Mouse (Mus musculus): ENCODE measurements around the gene Eml1.

Gene Eml1

DNA sequence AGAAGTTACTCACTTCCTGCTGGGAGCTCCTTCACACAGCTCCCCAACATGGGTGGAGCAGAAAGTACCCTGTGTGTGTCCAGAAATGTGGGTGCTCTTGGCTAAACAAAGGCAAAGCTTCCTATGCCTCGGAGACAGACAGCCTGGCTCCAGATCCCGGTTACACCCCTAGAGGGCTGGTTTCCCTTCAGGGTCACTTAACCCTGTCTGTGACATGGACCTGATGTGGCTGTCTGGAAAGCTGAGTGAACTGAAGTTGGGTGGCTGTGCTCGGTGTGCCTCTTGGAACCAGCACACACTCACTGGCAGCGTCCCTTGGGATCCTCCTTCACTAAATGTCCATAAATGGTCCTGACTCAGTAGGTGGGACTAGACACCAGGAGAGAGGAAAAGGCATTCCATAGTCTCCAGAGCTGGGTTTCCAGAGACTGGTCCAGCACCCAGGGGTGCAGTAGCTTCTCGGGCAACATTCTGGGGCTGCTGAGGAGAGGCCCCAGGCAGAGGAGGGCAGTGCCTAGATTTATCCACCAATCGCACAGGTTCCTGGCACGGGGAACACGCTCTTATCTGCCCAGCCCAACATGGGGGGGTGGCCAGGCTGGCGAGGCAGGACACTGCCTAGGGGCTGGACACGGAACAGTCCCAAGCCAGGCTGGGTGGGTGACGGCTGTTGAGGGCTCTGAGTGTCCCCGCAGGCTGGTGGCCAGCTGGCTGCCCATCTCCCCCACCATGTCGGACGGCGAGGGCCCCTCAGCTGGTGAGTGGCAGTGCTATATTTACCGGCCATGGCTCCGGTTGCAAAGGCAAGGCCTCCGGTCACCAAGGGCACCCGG lies at the start of gene Eml1:
Eml1 (plus strand) TSS at position 362 of the 833 bp plus-strand sequence.
- DNase-seq: no peak

DNA sequence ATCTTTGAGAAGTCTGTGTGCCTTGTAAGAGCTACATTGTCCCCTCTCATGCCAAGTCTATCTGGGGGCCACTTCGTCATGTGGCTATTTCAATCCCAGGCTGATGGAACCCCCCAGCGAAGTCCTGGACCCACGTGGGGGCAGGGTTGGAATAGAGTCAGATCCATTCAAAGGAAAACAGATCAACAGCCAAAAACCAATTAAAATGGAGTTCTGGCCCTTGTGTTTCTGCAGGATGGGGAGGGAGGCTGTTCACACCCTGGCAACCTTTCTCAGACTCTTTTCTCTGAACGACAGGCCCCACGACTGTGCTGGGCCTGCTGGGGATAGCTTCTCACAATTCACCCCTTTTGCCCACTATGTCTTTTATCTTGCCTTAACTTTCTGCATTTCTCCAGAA lies 44.4 kb upstream of the Eml1 start:
- DNase-seq: no peak

DNA sequence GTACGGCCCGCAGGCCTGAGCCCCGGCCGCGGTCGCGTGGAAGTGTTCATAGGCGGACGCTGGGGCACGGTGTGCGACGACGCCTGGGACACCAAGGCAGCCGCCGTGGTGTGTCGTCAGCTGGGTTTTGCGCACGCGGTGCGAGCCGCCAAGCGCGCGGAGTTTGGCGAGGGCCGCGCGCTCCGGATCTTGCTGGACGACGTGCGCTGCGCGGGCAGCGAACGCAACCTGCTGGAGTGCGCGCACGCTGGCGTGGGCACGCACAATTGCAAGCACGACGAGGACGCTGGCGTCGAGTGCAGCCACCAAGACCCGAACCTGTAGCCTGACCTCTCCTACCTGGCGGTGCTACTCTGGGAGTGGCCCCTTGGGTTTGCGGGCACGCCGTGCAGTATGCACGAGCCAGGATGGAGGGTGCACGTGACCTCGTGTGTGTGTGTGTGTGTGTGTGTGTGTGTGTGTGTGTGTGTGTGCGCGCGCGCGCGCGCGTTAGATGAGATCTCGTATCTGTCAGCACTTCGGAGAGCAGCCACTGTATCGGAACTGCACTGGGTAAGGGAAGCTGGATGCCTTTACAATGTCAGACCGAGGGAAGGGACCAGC lies 42.8 kb upstream of the Eml1 start:
- no peak for DNase-seq

DNA sequence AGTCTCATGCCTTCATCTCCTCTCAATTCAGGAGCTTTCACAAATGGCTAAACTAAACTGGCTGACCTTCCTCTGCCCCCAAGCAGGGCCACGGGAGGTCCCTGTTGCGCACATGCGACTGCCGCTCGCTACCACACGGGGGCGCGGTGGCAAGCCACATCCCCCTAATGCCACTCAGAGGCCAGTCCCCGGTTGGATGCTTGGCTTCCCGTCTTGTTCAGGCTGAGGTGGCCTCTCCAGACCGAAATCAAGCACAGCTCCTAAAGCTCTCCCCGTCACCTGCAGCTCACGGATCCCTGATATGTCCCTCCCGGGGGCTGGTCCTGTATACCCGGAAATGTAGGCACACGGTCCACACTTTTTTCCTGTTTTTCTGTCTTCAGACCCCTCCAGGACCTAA lies 37.7 kb upstream of the Eml1 start:
- DNase-seq: peak; percentile 75

DNA sequence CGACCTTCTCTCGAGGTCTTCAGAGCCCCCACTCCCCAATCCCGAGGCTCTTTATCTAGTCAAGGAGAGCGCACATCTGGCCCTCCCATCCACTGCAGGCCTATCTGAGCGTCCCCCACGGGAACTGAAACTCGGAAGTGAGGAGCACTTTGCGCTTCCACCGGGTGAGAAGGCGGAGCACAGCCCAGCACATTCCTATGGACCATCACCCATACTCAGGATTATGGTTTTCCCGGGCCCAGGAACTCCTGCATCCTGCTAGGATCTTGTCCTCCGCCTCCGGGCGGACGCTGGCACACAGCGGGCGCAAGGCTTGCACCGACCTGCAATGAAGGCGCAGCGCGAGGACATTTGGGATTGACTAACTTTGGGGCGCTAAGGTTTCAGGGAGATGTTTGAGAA lies 37.3 kb upstream of the Eml1 start:
- no peak for DNase-seq

DNA sequence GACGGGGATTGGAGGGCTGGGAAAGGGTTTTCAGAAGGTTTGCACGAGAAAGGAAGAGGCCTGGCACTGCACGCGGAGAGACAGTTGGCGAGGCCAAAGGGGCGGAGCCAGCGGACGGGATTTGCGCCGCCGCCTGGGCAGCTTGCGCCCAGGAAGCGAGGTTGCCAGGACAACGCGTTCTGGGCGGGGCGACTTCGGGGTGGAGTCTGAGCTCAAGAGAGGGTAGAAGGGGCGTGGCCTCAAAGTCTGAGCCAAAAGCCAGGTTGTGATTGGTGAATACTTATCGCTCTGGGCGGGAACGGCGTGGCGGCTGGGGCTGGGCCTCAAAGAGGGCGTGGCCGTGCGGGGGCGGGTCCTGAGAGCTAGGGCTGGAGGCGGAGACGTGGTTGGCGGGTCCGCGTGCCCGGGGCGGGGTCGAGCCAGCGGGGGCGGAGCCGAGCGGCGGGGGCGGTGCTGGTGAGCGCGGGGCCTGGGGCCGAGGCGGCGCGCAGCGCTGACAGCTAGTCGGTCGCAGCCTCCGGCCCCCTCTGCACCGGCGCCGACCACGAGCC lies 36.8 kb upstream of the Eml1 start, which contains the start of gene Cyp46a1:
Cyp46a1 (plus strand) TSS at position 487 of the 551 bp plus-strand sequence.
- peak; percentile 91 to 92 for DNase-seq

DNA sequence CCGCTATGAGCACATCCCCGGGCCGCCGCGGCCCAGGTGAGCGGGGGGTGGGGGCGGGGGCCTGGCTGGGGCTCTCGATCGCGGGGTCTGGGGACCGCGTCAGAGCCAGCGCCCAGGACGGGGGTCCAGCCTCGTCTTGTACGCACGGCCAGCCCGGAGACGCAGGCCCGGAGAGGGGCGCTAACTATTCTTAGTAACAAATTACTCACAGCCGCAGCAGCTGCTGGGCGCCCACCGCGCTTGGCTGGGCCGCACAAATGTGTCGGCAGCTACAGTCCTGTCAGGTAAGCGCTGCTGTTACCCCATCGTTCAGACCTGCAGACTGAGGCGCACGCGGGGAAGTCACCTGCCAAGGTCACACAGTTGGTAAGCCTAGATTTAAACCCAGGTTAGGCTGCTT lies 36.2 kb upstream of the Eml1 start:
- no peak for DNase-seq

DNA sequence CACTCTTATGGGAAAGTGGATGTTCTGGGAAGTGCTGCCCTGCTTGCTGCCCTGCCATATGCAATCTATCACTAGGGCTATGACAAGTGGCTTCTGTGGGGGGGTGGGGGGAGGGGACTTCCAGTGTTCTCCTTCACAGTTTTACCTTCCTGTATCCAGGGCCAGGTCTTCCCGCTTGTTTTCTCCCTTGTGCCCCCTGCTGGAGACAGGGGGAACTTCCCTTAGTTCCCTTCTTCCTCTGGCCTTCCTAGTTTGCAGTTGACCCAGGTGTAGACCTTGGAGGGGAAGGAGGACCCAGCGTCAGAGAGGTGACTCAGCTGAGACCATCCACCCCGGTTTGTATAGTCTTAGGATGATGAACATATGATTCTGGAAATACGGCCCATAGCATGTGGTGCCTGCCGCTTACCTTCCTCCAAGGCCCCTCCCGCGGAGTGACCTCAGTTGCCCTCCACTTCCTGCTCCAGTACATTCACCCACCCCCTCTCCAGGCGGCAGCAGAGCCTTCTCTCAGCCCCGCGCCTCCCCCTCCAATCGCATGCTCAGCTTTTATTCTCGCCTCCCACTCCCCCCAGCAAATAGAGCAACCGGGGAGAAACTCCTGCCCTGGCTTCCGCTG lies 32.1 kb upstream of the Eml1 start:
- DNase-seq: peak; percentile 11 to 27

DNA sequence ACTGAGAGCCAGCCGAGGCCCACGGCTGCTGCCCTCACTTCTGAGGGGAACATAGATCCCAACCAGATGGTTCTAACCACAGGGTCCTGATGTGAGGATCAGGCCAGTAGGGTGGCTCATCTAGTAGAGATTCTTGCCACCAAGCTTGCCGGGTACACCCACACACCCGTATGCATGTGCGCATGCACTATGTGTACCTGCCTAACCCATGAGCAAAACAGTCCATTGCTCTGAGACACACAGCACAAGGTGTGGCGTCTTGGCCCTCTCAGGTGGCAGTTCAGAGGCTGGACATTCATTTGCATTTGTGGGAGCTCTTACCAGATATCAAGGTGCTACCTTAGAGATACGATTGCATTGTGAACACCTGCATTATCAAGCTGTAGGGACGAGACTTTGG lies 22.6 kb upstream of the Eml1 start:
- no peak for DNase-seq

DNA sequence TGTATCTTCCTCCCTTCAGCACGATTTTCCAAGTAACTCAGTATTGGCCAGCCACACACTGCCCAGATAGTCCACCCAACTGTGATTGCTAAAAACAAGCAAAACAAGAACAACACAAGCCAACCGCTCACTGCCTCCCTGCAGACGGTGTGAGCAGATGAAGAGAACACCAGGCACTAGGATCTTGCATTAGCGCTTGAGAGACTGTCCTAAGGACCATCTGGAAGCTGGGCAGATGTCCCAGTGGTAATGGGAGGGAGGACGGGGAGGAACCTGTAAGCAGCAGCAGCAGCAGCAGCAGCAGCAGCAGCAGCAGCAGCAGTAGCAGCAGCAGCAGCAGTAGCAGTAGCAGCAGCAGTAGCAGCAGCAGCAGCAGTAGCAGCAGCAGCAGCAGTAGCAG lies 21.7 kb upstream of the Eml1 start:
- DNase-seq: no peak

DNA sequence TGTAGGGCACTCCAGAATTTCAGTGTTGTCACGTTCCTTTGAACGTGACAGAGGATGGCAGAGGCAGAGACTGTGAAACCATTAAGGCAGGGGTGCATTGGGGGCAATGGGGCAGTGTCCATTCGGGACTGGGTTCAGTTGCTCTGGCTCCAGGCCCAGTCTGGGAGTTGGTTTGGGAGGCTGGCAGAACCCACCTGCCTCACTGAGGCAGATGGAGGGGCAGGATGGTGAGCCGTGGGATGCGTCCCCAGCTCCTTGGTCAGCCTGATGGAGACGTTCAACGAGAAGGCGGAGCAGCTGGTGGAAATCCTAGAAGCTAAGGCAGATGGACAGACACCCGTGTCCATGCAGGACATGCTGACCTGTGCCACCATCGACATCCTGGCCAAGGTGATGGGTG lies 19.8 kb upstream of the Eml1 start:
- no peak for DNase-seq

DNA sequence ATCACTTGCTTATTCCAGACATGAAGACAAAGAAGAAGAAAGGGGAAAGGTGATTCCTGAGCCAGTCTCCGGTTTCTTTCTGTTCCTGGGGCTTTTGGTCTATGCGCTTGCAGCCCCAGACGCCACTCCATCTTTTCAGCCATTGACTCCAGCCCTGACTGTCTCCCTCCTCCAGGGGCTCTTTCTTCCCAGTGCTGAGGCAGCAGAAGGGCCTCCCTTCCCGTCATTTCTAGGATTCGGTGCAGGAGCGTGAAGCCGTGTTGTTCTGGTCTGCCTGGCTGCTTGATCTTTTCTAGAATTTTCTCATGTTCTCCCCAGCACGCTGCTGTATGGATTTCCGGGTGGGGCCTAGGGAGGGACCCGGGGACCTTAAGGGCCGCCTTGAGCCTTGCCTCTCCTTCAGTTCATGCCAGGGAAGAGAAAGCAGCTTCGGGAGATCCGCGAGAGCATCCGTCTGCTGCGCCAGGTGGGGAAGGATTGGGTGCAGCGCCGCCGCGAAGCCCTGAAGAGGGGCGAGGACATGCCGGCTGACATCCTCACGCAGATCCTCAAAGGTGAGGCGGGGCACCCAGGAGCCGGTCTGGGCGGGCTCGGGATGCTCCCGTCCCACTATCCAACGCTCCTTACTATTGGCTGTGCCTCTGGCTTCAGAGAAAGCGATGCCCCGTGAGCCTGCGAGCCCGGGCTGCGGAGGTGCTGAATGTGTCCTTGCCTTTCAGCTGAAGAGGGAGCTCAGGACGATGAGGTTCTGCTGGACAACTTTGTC lies 18.2 kb upstream of the Eml1 start:
- no peak for DNase-seq

DNA sequence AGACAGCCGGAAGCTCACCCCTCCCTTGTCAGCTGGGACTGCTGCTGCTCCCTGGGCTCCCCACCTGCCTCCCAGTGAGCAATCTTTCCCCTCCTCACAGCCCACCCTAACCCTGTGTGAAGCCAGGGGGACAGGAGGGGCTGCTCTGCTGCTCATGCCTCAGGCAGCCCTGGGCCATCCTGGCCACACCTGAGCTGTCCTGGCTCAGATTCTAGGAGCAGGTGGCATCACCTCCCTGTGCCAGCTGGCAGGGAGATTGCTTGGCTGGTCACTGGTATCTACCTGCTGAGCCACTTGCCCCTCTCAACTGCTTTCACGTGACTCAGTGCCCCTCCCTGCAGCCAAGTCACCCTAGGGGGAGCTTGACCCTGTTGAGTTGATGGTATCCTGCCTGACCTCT lies 16.5 kb upstream of the Eml1 start:
- DNase-seq: no peak

DNA sequence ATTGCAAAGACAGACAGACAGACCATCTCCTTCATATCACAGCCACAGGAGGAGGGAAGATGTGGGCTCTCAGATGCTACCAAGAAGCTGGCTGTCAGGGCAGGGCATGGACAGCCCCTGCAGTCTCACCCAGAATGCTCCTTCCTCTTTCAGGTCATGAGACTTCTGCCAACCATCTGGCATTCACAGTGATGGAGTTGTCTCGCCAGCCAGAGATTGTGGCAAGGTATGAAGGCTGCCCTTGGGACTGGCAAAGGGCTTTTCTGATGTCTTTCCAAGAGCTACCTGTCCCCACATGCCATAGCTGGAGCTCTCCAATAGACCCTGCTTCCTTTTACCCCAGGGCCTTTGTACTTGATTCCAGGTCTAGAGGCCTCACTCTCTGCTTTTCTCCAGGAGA lies 15.5 kb upstream of the Eml1 start:
- no peak for DNase-seq

DNA sequence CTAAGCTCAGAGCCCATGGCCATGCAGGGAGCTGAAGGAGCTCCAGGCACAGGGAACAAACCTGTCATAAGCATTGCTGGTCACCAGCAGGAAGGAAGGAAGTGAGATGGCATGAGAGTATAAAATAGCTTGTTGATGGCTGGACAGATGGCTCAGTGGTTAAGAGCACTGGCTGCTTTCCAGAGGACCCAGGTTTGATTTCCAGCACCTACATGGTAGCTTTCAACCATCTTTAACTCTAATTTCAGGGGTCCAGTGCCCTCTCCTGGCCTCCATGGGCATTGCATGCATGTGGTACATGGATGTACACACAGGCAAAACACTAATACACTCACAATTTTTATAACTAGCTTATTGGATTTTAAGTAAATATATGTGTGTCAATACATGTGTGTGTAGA lies 14.8 kb upstream of the Eml1 start:
- no peak for DNase-seq

DNA sequence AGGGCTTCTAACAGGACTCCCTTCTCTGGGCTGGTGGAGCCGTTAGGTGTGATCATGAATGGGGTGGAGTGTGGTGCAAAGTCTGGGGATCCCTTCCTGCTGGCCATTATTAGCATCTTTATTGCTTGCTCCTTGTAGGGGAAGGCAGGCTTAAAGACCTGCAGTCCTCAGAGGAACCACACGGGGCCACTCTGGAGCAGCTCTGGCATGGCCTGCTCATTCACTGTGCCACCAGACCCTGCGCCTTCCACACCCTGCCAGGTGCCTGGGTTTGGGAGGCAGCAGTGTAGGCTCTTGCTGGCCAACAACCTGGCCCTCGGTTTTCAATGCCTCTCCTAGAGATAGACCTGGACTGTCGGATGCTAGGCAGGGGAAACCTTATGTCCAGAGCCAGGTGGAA lies 7.0 kb upstream of the Eml1 start:
- DNase-seq: peak; percentile 23 to 44

DNA sequence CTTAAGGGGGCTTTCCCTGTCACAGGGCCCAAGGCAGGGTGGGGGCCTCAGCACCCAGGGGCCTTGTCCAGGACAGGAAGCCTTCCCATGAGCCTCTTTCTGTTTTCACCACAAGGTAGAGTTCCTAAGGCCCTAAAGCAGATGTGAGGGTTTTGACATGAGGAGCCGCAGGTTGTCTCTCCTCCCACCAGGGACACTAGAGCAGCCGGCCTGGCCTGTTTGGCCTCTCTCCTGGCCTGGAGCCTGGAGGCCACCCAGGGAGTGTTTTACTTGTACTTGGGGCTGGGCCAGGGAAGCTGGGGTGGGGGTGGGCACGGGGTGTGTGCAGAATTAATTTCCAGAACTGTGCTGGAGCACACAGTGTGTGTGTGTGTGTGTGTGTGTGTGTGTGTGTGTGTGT lies 5.4 kb upstream of the Eml1 start:
- DNase-seq: no peak

DNA sequence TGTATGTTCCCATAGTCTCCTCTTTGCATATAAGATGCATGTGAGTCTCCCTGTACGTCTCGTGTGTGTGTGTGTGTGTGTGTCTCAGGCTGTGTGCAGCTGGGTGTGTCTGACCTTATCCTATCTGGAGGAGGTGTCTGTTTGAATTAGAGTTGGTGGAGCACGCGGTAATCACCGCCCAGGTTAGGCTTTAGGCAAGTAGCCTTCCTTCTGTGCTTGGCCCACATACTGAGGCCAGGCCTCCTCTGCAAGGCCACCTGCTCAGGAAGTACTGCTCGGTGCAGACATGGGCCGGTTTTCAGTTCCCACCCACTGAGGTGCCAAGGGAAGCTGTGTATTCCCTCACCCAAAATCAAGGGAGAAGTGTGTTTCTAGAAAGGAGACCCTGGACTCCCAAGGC lies 4.9 kb upstream of the Eml1 start:
- DNase-seq: no peak

DNA sequence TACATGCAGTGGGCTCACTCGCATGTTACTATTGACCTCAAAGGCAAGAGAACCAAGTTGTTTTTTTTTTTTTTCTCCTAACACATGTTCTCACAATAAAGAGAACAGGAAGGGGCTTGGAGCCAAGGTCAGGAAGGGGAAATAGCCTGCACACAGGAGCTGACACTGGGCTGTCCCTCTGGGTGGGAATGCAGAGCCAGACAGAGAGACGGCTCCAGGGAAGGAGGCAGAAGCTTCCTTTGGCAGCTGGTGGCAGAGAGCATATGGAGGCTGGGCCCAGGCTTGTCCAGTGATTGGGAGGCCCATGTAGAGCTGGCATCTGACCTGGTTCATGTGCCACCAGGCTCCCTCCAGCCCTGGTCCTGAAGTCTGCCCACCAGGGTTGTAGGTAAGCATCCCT lies 2.8 kb upstream of the Eml1 start:
- no peak for DNase-seq

DNA sequence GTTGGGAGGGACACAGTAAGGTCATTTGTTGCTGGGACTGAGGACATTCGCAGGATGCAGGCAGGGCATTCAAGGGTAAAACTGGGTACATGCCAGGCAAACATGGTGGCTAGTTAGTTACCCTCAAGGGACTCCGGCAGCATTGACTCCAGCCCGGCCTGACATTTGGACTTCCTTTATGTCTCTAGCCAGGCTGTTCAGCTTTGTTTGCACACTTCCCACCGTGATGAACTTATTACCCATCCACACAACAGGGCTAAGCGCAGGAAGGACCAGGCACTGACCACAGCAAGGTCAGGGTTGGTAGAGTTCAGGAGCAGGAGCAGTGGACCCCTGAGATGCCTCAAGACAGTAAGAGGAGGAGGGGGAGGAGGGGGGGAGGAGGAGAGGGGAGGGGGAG lies 1.8 kb upstream of the Eml1 start:
- DNase-seq: no peak

DNA sequence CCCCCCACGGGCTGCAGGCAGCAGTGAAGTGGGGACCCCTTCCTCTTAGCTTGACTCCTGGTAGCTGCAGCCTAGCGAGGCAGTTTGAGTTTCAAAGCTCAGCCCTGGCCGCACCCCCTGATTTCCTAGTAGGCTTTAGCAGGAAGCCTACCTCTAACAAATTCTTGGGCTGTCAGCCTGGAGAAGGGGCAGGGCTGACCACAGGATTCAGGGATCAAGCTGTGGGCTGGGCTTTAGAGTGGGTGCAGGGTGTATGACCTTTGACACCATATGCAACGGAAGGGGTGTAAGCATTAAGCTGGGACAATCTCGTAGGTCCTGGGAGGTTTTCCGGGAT lies 640 bp downstream of the Eml1 start:
- no peak for DNase-seq

DNA sequence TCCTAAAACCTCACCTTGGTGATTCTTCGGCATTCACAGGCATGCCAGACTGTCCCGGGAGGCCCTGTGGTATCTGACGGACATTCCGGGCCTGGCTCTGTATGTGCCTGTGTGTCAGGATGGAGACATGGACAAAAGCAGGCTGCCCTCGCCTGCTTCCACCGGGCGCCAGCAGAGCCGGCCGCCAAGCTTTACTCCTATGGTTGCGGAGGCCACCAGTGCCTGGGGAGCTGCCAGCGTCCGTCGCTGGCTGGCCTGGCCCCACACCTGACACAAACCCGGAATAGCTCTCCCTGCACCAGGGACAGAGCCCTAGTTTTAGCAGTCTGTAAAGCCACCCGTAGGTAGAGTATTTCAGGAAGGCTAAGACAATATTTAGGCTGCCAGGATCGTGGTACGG lies 1.5 kb downstream of the Eml1 start:
- DNase-seq: no peak

DNA sequence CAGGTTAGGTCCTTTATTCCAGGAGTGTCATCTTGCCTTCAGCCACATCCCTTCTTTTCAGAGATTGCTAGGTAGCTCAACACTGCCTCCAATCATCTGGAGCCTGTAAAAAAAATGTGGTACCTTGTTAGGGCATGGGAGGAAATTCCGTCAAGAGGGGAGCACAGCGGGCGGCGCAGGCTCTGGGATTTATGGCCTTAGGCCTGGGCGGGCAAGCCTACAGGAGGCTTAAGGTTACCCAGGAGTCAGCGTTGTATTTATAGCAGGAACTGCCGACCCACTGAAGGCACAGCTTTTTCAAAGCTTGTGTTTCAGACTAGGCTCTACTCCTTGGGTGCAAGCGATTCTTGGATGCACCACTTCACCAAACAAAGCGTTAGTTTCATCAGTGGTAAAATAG lies 2.9 kb downstream of the Eml1 start:
- no peak for DNase-seq
